Mouse (Mus musculus): ENCODE measurements around the gene Fam206a.

The Fam206a gene

DNA sequence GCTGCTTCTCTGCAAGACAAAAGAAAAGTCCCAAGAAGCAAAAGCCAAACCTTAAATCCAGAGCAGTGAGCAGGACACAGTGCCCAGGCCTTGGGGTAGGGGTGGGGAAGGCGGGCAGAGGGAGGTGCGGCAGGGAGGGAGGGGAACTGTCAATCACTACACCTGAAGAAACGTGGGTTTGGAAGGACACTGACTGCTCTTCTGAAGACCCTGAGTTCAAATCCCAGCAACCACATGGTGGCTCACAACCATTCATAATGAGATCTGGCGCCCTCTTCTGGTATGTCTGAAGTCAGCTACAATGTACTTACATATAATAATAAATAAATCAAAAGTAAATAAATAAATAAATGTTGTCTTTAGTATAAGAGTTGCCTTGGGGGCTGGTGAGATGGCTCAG, 42.8 kb downstream of the Fam206a start:
- DNase-seq (ENCODE audit: low spot score) = no peak

DNA sequence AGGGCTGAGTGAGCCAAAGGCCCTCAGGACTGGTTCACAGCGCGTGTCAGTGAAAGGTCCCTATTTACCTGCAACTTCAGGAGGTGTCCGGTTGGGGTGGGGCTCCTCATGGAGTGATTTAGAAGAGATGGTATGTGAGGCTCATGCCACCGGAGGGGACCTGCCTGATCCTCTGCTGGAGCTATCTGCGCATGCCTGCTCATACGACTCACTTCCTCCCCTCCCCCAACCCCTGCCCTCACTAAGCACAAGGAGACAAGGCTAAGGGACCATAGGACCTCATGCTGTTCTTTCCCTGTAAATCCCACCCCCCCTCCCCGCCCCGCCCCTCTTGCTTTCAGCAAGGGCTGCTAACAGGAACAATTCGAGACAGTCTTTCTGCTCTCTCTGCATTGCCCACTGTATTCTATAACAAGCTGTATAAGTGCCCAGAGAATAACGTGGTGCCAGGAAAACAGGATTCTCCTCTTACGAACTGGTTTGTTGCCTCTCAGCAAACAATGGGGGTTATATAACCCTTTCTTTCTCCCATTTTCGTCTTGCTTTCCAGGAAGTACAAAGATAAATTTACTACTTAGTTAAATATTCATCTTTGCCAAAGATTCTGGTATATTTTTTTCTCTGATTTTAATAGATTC, 43.9 kb downstream of the Fam206a start:
- DNase-seq (ENCODE audit: low spot score) = no peak

DNA sequence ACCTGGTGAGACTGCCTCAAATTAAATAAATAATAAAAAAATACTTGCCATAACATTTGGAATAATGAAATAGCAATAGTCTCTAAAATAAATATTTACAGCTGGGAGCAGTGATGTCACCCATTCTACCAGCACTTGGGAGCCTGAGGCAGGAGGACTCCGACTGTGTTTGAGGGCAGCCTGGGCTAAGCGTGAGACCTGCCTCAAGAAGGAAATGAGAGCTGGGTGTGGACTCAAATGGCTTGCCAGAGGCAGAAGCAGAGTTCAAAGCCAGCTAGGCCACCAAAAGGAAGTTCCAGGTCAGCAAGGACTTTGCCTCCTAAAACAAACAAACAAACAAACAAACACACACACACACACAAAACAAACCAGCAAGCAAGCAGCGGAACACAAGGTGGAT, 45.3 kb downstream of the Fam206a start:
- no peak for DNase-seq (ENCODE audit: low spot score)

DNA sequence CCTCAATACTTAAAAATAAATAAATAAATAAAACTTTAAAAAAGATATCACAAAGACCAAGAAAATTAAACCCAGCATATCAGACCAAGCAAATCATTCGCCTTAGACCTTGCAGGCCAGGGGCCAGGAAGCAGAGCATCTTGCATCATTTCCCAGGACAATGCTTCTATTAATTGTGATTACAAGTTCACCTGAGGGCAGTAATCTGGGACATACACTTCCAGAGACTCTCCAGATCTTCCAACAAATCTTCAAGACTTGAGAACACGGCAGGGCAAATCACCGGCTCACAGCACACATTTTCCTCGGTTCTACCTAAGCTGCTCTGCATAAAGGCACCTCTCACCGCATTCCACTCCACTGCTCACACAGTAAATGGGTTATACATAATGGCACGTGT, 45.9 kb downstream of the Fam206a start:
- no peak for DNase-seq (ENCODE audit: low spot score)

DNA sequence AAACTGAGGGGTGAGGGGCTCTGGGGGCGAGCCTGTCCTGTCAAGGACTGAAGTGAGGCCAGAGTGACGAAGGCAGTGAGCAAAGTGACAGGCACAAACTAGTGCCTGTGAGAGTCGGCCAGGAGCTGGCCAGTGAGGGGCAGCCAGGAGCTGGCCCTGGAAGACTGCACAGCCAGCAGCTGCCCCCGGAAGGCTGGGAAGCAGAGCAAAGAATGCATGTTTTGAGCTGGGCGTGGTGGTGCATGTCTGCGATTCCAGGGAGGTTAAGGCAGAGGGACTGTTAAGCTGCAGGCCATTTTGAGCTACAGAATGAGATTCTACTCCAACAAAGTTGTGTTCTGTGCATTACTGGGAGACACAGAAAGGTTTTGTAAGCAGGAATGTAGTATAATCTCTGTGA, 48.6 kb downstream of the Fam206a start:
- no peak for DNase-seq (ENCODE audit: low spot score)

DNA sequence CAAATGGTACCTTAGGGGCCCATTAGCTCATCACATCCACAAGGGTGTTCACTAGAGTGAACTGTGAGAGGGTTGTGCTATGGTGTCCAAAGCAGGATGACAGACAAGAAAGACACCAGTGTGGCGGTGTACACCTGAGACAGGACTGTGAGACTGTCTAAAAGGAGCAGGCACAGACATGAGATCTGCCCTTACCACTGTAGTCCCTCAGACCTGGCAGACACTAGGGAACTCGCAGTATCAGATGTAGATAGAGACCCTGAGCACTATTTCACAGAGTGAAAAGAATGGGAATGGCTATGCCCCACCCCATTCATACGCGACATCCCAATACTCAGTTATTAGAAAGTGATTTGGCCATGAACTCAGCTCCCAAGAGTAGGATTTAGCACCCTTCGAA, 53.8 kb downstream of the Fam206a start:
- no peak for DNase-seq (ENCODE audit: low spot score)

DNA sequence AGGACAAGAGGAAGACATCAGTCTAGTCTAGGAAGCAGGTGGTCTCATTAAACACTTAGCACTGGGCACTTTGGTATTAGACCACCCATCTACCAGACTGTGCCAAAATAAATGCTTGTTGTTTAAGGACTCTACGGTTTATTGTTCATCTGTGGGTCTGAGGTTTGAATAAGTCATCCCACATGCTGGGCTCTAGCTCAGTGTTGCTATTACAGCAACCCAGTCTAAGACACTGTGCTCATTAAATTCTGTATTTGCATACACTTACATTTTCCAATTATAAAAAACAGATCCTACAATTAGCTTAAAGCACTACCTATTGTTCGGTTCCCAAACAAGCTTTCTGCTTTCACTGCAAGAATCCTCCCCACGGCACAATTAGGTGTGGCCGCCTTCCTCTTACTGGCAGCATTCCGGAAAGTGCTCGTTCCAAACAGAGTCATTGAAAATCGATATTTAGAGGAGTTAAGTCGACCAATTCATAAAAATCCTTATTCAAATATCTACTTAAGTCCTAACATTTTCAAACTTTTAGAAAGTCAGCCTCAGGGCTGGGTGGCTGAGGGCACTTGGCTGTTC, 54.3 kb downstream of the Fam206a start:
- no peak for DNase-seq (ENCODE audit: low spot score)

DNA sequence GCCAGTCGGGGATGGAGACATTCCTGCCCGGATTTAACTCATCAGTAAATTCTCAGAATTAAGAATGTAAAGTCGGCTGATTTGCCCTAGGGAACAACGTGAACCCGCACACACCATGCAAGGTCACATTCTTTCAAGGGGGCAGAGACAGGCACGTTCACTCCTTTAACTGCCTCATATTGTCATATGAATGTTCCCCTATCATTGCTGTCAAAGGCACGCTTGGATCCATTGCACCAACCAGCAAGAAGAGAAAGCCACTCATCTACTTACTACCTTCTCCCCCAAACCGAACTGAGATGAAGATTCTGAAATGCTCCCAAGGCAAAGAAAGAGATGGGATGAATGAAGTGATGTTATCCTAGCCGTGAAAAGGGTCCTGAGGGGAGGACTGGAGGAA, 56.6 kb downstream of the Fam206a start:
- no peak for DNase-seq (ENCODE audit: low spot score)
